Mouse (Mus musculus) frontal cortex, postnatal 14 days (tissue): ENCODE results near the gene Clip3.
A peak's percentile ranks its signal among the peaks of the same experiment; 100 is the strongest.

Experiments
- DNase-seq, 2 experiments: peaks; one replicate each; pipeline ENCODE4 v3.0.0; 2022; ENCODE audit warnings: low spot score in 2 of 2

The Clip3 gene

DNA sequence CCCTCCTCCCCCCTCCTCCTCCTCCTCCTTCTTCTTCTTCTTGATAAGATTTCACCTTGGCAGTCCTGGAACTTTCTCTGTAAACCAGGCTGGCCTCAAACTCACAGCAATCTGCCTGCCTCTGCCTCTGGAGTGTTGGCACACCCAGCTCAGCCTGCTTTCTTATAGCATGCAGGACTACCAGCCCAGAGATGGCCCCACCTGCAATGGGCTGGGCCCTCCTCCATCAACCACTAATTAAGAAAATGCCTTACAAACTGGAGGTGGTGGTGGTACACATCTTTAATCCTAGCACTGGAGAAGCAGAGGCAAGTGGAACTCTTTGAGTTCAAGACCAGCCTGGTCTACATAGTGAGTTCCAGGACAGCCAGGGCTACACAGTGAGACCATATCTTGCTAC, 34.9 kb downstream of the Clip3 start:
- no peak for DNase-seq

DNA sequence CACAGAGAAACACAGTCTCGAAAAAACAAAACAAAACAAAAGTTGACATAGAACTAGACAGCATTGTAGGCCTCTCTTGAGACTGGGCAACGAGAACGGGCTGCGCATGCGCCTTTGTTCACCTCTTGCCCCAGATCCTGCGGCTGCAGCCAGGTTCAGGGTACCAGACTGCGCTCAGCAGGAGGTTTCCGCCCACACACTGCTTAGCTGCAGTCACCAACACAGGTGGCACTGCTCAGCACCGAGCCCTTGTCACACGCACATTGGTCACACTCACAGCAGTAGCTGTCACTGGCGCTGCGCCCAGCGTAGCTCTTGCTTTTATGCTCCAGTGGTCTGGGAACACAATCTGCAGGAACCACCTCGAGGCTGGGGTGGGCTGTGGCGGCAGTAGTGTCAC, 35.6 kb downstream of the Clip3 start:
- DNase-seq: no peak

DNA sequence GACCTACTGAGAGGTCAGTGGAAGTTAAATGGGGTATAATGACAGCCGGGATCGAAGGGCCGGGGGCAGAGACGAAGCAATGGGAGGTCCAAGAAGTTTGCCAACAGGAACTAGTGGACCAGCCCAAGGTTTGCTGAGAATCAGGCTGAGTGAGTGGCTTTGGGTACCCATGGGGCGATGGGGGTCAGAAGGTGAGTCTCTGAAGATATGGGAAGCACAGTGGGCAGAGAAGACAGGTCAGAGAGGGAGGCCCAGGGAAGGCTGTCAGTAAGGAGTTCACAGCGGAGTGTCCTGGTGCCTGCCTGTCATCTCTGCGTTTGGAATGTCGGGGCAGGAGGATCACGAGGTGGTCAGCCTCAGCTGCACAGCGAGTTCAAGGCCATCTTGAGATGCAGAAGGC, 36.9 kb downstream of the Clip3 start:
- no peak for DNase-seq

DNA sequence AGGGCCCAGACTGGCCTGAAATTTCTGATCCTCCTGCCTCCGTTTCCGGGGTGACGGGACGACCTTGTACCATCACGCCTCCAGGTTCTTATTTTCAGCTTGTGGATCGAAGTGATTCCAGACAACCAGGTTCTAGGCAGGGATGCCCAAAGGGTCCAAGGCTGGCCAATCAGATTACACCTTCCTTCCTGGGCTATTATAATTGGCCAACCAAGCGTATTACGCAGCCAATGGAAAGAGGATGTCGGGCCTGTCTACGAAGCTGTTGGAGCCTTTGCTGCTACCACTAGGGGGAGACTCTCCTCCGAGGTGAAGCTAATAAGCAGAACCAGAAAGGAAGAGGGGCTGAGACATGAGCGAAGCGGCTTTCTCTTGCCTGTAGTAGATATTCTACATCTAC, 40.4 kb downstream of the Clip3 start:
- peak; percentile 88 to 92 for DNase-seq

DNA sequence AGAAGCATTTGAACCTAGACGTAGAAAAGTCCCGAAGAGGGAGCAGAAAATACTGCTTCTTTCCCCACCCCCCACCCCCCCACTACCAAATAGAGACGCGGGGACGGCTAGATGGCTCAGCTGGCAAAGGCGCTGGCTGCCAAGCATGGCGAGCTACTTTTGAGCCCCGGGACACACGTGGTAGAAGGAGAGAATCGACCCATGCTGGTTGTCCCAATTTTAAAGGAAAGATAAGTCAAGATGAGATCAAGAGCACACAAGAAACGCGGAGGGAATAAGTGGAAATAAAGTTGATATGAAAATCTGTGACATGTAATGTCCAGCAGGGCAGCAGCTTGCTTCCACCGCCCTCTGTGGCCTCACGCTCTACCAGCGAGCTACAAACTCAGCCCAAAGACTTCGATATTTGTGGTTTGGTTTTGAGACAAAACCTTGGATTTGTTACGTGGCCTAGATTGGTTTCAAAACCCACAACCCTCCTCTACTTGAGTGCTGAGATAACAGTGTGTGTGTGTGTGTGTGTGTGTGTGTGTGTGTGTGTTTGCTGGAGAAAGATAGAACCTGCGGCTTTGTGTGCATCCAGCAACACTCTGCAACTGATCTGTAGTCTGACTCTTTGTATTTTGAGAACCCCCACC, 41.2 kb downstream of the Clip3 start:
- DNase-seq: no peak

DNA sequence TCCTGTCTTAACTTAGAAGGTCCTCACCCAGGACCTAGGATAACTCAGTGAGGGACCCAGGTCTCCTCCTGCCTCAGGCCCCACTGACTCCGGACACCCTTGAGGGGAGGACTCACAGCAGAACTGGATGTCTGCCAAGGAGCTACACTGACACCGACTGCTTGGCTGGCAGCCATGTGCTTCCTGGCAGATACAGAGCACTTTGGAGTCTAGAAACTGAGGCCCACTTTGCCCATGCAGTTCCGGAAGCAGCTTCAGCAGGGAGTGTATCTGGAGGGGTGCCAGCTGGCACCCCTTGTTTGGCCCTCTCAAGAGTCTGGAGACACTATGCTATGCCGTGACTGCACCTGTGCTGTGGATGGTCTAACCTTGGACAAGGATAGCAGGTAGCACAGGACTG, 41.9 kb downstream of the Clip3 start:
- peak; percentile 71 to 80 for DNase-seq

DNA sequence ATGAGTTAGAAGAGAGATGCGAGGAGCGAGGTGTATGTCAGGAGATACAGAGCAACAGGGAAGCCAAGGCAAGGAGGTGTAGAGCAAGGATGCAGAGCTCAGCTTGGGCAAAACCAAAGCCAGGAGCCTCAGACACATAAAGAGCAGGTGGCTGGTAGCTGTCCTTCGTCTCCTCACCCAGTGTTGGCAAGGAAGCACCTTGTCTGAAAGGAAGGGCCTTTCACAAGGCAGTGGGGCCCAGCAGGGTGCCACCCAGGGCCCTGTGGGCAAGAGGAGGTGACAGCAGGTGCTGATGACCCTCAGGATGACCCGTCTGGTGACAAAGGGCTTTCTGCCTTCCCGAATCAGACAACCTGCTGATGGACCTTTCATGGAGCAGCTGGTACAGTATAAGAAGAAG, 43.0 kb downstream of the Clip3 start:
- DNase-seq: no peak

DNA sequence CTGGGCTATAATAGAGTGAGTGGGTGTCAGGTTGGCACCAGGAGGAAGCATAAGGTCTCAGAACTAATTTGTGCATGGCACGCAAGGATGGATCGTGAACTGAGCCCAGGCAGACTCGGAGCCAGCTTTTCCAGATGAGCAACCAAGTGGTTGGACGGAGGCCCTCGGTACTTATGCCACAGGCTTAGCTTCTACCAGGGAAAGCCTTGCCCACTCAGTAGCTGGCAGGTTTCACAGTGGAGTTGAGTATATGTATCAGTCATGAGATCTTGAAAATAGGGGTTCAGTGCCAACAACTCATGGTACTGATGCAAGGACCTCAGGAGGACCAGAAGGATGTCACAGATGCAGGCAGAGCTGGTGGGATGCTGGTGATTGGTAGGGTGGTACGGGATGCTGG, 44.2 kb downstream of the Clip3 start:
- no peak for DNase-seq

DNA sequence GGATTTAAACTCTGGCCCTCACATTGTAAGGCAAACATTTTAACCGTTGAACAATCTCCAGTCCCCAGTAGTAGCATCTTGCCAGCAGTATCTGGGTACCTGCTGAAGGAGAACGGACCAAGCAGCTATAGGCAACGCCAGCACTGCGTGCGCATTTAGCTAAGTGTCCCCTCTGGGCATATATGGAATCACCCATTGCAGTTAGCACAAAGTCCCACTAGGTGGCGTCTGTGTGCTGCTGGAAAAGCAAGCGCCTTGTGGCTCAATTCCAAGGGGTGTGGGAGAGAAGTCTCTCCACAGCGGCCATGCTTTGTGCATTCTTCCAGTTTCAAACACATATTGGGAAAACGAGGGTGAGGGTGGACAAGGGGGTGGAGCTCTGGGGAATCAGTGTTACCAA, 44.9 kb downstream of the Clip3 start:
- peak; percentile 77 to 90 for DNase-seq

DNA sequence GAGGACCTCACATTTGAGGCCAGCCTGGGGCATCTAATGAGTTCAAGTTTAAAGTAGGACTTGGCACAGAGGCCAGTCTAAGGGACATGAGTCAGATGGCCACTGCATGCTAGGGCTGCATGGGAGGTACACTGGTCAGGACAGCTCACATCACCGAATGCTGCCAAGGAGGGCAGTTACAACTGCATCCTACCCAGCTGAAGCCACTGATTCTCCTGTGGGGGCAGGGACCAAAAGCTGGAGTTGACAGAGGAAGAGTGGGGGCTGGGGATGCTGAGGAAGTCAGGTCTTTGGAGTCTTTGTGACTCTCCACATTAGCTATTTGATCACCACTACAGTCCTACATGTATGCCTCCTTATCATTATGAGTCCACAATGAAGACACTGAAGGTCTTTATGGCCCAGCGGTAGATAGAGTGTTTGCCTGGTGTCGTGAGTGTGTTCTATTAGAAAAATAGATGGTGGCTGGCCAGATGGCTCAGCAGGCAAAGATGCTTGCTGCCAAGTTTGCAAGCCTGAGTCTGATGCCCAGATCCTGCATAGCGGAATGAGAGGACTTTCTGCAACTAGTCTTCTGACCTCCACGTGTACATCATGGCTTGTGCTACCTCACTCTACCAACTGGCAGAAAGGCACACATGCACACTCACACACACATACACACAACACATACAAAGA, 48.0 kb downstream of the Clip3 start:
- no peak for DNase-seq

DNA sequence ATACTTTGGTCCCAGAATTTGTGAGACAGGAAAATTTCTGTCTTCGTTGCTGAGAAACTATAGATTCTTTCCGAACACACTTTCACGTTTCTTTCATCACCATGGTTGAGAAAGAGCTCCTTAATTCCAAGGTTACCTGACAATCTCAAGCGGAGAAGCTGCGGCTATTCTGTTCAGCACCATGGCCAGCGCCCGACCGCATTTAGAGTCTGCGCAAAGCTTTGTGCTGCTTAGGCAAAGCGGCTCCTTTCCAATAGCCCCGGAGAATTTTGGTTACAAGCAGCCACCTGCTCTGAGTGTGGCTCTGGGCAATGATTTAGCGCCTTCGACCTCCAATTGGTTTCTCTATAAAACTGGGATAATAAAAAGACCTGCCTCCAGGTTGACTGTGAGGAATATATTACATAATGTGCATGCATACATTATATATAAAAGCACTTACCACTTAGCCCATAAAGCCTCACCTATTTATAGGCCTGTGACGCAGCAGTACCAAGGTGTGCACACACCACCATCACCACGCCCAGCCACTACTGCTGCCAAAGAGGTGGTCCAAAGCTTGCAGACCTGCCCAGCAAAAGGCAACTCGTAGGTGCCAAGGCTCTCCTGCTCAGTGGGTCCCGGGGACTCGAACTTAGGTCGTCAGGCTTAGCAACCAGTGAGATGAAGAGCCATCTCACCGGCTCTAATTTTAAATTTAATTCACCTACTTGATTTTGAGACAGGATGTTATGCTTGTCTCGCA, 55.3 kb downstream of the Clip3 start:
- DNase-seq: no peak

DNA sequence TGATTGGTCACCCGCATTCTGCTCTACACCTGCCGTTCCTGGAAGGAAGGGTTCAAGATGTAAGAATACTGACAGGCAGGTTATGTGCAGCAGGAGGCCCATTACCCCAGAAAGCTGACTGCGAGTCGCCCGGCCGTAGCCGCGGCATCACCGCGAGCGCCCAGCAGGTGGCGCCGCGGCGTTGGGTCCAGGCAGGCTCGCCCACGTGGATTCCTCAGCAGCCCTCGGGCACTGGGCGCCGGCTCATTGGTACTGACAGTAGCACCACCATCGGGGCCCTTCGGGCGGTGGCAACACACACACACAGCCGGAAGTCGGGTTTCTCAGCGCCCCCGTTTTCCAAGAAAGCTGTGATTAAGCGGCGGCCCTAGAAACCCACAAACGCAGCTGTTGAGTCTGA, 56.3 kb downstream of the Clip3 start:
- peak; percentile 65 to 67 for DNase-seq

DNA sequence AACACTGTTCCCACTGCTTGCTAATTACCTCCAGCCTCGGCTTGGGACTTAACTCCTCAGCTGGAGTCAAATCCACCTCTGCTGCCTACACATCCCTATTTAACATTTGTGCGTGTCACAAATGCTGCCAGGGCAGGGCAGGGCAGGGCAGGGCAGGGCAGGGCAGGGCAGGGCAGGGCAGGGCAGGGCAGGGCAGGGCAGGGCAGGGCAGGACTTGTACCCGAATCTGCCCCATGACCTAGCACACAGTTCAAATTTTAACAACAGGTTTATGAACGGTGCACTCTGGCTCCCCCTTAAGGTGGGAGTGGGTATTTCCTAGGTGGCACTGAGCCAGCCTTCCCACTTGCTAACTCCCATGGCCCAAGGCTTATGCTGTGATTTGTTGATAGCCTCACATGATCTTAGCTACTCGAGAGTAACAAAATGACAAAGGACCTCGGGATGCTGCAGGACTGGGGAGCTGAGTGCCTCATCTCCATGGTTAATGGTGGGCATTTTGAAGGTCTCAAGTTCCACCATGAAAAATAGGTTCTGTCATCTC, 61.8 kb downstream of the Clip3 start:
- DNase-seq: peak in 1 of 2 experiments; percentile 68

DNA sequence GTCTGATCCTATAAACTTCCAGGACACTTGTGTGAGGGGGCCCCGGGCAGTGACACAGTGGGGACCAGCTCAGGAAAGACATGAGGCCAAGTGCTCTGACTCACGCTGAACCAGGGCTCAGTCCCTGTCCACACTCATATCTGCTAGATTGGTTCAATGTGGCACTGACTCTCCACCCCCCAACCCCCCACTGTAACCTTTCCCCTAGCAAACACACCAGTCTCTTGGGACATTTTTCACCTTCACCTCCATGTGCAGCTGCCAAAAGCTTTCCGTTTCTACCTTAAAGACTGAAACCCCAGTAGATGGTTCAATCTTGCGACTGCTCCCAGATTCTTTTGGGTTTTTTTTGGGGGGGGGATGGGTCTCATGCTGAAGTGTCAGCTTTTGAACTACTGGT, 62.5 kb downstream of the Clip3 start:
- DNase-seq: no peak
